In the genomic region with DNA sequence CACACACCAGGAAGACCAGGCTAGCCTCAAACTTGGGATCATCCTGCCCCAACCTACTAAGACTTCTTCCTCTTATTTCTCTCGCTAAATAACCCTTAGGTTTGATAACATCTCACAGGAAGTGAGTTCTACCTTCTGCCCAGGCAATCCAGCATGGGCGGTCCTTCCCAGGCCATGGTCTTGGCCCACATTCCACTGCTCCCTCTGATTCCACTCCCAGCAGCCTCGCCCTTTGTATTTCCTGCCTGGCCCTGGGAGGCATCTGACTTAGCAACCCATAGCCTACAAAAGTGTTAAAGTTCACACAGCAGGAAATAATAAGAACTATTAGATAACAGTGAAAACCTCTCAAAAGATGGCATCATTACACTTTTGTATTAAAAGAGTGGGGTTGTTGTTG, we compare ENCODE assay signal across 16 mouse cellular contexts.
A peak's percentile ranks its signal among the peaks of the same experiment; 100 is the strongest.
DNase-seq lines count a peak whose midpoint lies in the region; ATAC-seq and TF ChIP-seq lines count a peak whose summit lies in the region.
"Had no signal": no experiment of that assay in that cellular context is flagged by ENCODE, and none has a peak within 500 bp of the region (broad histone marks: within the 10 kb centered on the region; RNA-seq: fewer than 3 reads in every experiment).

No protein-coding gene starts in this region.

- H3K4me2 ChIP-seq in heart, embryonic 11.5 days = no peak overlapping the region
- H3K4me2 ChIP-seq in intestine, embryonic 16.5 days (ENCODE audit: low read depth, low read length) = no peak overlapping the region
- H3K4me2 ChIP-seq in myocyte (ENCODE audit: low read depth) = peak overlapping the region; percentile 7
- H3K4me2 ChIP-seq: forebrain, embryonic 12.5 days; heart, embryonic 13.5 days; lung, embryonic 14.5 days had no signal

- TF ChIP-seq POLR2A in myocyte (IDR thresholded peaks at IDR 0.05; ENCODE audit: insufficient read length, low read depth) = no peak

- no peaks in the 10 kb centered on the region for H3K79me2 ChIP-seq in myocyte (ENCODE audit: control insufficient read depth, insufficient read depth)

- ATAC-seq in heart, embryonic 11.5 days (replicated peaks; ENCODE audit: insufficient number of reproducible peaks, low FRiP score, low TSS enrichment) = no peak
- peak; percentile 90 for ATAC-seq in intestine, embryonic 16.5 days
- ATAC-seq: midbrain, embryonic 16.5 days had no signal

- DNase-seq in heart, adult 18-20 months = peak; percentile 46 to 82
- peak; percentile 39 for DNase-seq in NIH3T3 (ENCODE audit: low read depth)
- no peak for DNase-seq in cerebellum, adult 11-12 months
- no peak for DNase-seq in urinary bladder, postnatal 4 days (ENCODE audit: low spot score in 2 of 2)
- no peak for DNase-seq in frontal cortex, postnatal 36 days (ENCODE audit: low spot score in 2 of 2)
- DNase-seq: cerebellum, adult 2 months; lung, embryonic 14.5 days; thymus, postnatal 14 days had no signal

- WGBS in heart, embryonic 11.5 days (ENCODE audit: insufficient replicate concordance) = 39% methylated on average over 3 of the region's 3 CpGs
- WGBS in intestine, embryonic 16.5 days = 56% methylated on average over 3 of the region's 3 CpGs

- no peaks in the 10 kb centered on the region for H3K4me1 ChIP-seq in heart, embryonic 11.5 days (ENCODE audit: control insufficient read depth, insufficient read depth, low read length)
- H3K4me1 ChIP-seq in intestine, embryonic 16.5 days (ENCODE audit: control insufficient read depth, insufficient read depth, low read length) = peaks cover 5% of the 10 kb centered on the region; the same call in 1 of the 2 replicates
- H3K4me1 ChIP-seq: embryonic facial prominence, embryonic 10.5 days; forebrain, embryonic 12.5 days; heart, embryonic 13.5 days had no signal

- H3ac ChIP-seq in myocyte (ENCODE audit: control insufficient read depth, insufficient read length) = no peak overlapping the region

- H3K36me3 ChIP-seq in heart, embryonic 11.5 days (ENCODE audit: control insufficient read depth, insufficient read depth, low read length) = no peaks in the 10 kb centered on the region
- H3K36me3 ChIP-seq in intestine, embryonic 16.5 days (ENCODE audit: control insufficient read depth, insufficient read depth, low read length) = no peaks in the 10 kb centered on the region
- peaks cover 3% of the 10 kb centered on the region for H3K36me3 ChIP-seq in myocyte (ENCODE audit: control insufficient read depth, insufficient read depth)
- H3K36me3 ChIP-seq: embryonic facial prominence, embryonic 10.5 days; forebrain, embryonic 12.5 days; heart, embryonic 13.5 days had no signal

- no peak overlapping the region for H3K4me3 ChIP-seq in heart, embryonic 11.5 days (ENCODE audit: low read depth, low read length)
- H3K4me3 ChIP-seq in intestine, embryonic 16.5 days (ENCODE audit: low read length) = no peak overlapping the region
- H3K4me3 ChIP-seq in myocyte = no peak overlapping the region
- H3K4me3 ChIP-seq: embryonic facial prominence, embryonic 10.5 days; forebrain, embryonic 12.5 days; heart, embryonic 13.5 days had no signal

- H3K9me3 ChIP-seq in heart, embryonic 11.5 days (replicated peaks; ENCODE audit: control insufficient read depth, low read length) = no peaks in the 10 kb centered on the region
- no peaks in the 10 kb centered on the region for H3K9me3 ChIP-seq in intestine, embryonic 16.5 days (ENCODE audit: control insufficient read depth, low read length)
- H3K9me3 ChIP-seq: embryonic facial prominence, embryonic 10.5 days; forebrain, embryonic 12.5 days; heart, embryonic 13.5 days had no signal

- no peak overlapping the region for H3K27ac ChIP-seq in heart, embryonic 11.5 days (ENCODE audit: low read depth, low read length)
- no peak overlapping the region for H3K27ac ChIP-seq in intestine, embryonic 16.5 days (ENCODE audit: low read length)
- H3K27ac ChIP-seq: embryonic facial prominence, embryonic 10.5 days; forebrain, embryonic 12.5 days; heart, embryonic 13.5 days had no signal

- no peak overlapping the region for H3K9ac ChIP-seq in heart, embryonic 11.5 days (ENCODE audit: low read depth, low read length)
- no peak overlapping the region for H3K9ac ChIP-seq in intestine, embryonic 16.5 days (ENCODE audit: low read depth, low read length)
- H3K9ac ChIP-seq: forebrain, embryonic 12.5 days; heart, embryonic 13.5 days; lung, embryonic 14.5 days had no signal

- H3K27me3 ChIP-seq in heart, embryonic 11.5 days (ENCODE audit: control insufficient read depth, insufficient read depth, low read length) = no peaks in the 10 kb centered on the region
- H3K27me3 ChIP-seq in intestine, embryonic 16.5 days (replicated peaks; ENCODE audit: control insufficient read depth, insufficient read depth, low read length) = no peaks in the 10 kb centered on the region
- H3K27me3 ChIP-seq in myocyte (ENCODE audit: control insufficient read depth, insufficient read depth, insufficient read length) = no peaks in the 10 kb centered on the region
- H3K27me3 ChIP-seq: CH12.LX; forebrain, embryonic 12.5 days; heart, embryonic 13.5 days had no signal

TF ChIP-seq in myocyte, 11 proteins besides CTCF, POLR2A, EP300 and RAD21:
- TF ChIP-seq USF1 (IDR thresholded peaks at IDR 0.05; ENCODE audit: low read depth) (no peak), POLR2AphosphoS2 (IDR thresholded peaks at IDR 0.05; ENCODE audit: insufficient read length, low read depth) (no peak), REST (IDR thresholded peaks at IDR 0.05; ENCODE audit: insufficient read depth, insufficient read length) (no peak), MYOG (IDR thresholded peaks at IDR 0.05; ENCODE audit: control insufficient read depth in 1 of 3, insufficient read depth in 1 of 3, insufficient read length in 2 of 3, low read depth in 2 of 3) (no peak), CEBPB (IDR thresholded peaks at IDR 0.05; ENCODE audit: insufficient read depth, poor library complexity, severe bottlenecking) (no peak), MAX (IDR thresholded peaks at IDR 0.05; ENCODE audit: low read depth) (no peak), TCF12 (IDR thresholded peaks at IDR 0.05; ENCODE audit: insufficient read depth, poor library complexity, severe bottlenecking) (no peak), SRF (IDR thresholded peaks at IDR 0.05; ENCODE audit: control insufficient read depth, insufficient read length, low read depth) (no peak)

Comparison
In these comparisons a context has a peak if more than half of its experiments do, and no peak if none do; other contexts are left out.
1. DNase-seq: peak in heart, adult 18-20 months (2 of 2) and NIH3T3 (single experiment); none in cerebellum, adult 11-12 months (single experiment), urinary bladder, postnatal 4 days (0 of 2) and frontal cortex, postnatal 36 days (0 of 2).